Mouse (Mus musculus) bone marrow macrophage, adult 2 months (primary cell): Measurements from ENCODE around the gene Cd93. TPM values are rescaled to one million over a fixed set of nuclear protein-coding genes. Genes with fewer than 3 reads are reported as not detected.

Source experiments
- H3K27ac ChIP-seq: 2 replicates; pipeline ENCODE4 v1.5.1; 2012; ENCODE audit warnings: low read depth, low read length; ENCODE audit not compliant: insufficient read depth
- H3K4me1 ChIP-seq: 2 replicates; pipeline ENCODE4 v1.6.1; 2012; ENCODE audit warnings: low read length; ENCODE audit not compliant: control insufficient read depth, insufficient read depth
- H3K4me3 ChIP-seq: 2 replicates; pipeline ENCODE4 v1.5.1; 2012; ENCODE audit warnings: mild to moderate bottlenecking, low read length, moderate library complexity; ENCODE audit not compliant: insufficient read depth
- CTCF ChIP-seq: IDR thresholded peaks from 2 replicates; pipeline ENCODE4 v1.5.1; 2012; ENCODE audit warnings: low read depth, mild to moderate bottlenecking, low read length, moderate library complexity
- POLR2A ChIP-seq: IDR thresholded peaks from 2 replicates; pipeline ENCODE4 v1.6.1; 2012; ENCODE audit warnings: mild to moderate bottlenecking, low read depth, low read length, borderline replicate concordance
- polyA plus RNA-seq: library from polyadenylated mRNA; stranded (reverse); fragments of >200 nt; gene quantifications from 2 replicates; pipeline ENCODE4 v1.2.4, GENCODE M21; 2012; ENCODE audit not compliant: missing spikeins, insufficient read depth, insufficient read length

Gene Cd93
- polyA plus RNA-seq = 338 and 370 TPM in 2 replicates

- TF ChIP-seq POLR2A (no peak), CTCF (no peak)
- H3K27ac ChIP-seq = peak within 1 kb of the TSS; percentile 92
- H3K4me1 ChIP-seq = peaks cover 37% of the 10 kb centered on the region
- peak within 1 kb of the TSS; percentile 86 for H3K4me3 ChIP-seq
Observed at GRCm38 (mm10) chr2:148443249-148443958, at the start of gene Cd93. Gene Cd93, minus strand, starts transcription at chr2:148443563.

GRCm38 (mm10) chr2:148492108-148492507, 48.7 kb upstream of the Cd93 start:
- Histone ChIP-seq H3K27ac (peak overlapping the region; percentile 93), H3K4me1 (peaks cover 65% of the 10 kb centered on the region), H3K4me3 (no peak overlapping the region)
- no peak for TF ChIP-seq POLR2A
- TF ChIP-seq CTCF = no peak

- Histone ChIP-seq H3K4me3 (no peak overlapping the region), H3K27ac (peak overlapping the region; percentile 99), H3K4me1 (peaks cover 63% of the 10 kb centered on the region)
- no peak for TF ChIP-seq POLR2A
- no peak for TF ChIP-seq CTCF
Observed at GRCm38 (mm10) chr2:148490150-148490549, 46.8 kb upstream of the Cd93 start.

- peak overlapping the region; percentile 99 for H3K27ac ChIP-seq
Observed at GRCm38 (mm10) chr2:148488885-148489284, 45.5 kb upstream of the Cd93 start.

GRCm38 (mm10) chr2:148485576-148485975, 42.2 kb upstream of the Cd93 start:
- Histone ChIP-seq H3K27ac (no peak overlapping the region), H3K4me1 (peaks cover 51% of the 10 kb centered on the region), H3K4me3 (no peak overlapping the region)
- TF ChIP-seq CTCF (no peak), POLR2A (no peak)

More at GRCm38 (mm10) chr2:148488885-148489284, 45.5 kb upstream of the Cd93 start:
- TF ChIP-seq POLR2A (no peak), CTCF (no peak)
- peaks cover 74% of the 10 kb centered on the region for H3K4me1 ChIP-seq
- H3K4me3 ChIP-seq = no peak overlapping the region

GRCm38 (mm10) chr2:148480376-148480775, 37.0 kb upstream of the Cd93 start:
- TF ChIP-seq CTCF (no peak), POLR2A (no peak)
- Histone ChIP-seq H3K27ac (no peak overlapping the region), H3K4me3 (no peak overlapping the region), H3K4me1 (peaks cover 41% of the 10 kb centered on the region)

- Histone ChIP-seq H3K4me1 (peaks cover 33% of the 10 kb centered on the region), H3K4me3 (no peak overlapping the region), H3K27ac (peak overlapping the region; percentile 81)
- TF ChIP-seq CTCF (no peak), POLR2A (no peak)
Observed at GRCm38 (mm10) chr2:148478141-148478701, 34.9 kb upstream of the Cd93 start.

- H3K27ac ChIP-seq = no peak overlapping the region
- no peak overlapping the region for H3K4me3 ChIP-seq
- peaks cover 31% of the 10 kb centered on the region for H3K4me1 ChIP-seq
- TF ChIP-seq CTCF = no peak
- TF ChIP-seq POLR2A = no peak
Observed at GRCm38 (mm10) chr2:148477346-148477745, 34.0 kb upstream of the Cd93 start.

GRCm38 (mm10) chr2:148476576-148476975, 33.2 kb upstream of the Cd93 start:
- Histone ChIP-seq H3K4me1 (peaks cover 31% of the 10 kb centered on the region), H3K27ac (no peak overlapping the region), H3K4me3 (no peak overlapping the region)
- no peak for TF ChIP-seq POLR2A

- TF ChIP-seq CTCF = no peak
- no peak for TF ChIP-seq POLR2A
- H3K27ac ChIP-seq = no peak overlapping the region
- peaks cover 31% of the 10 kb centered on the region for H3K4me1 ChIP-seq
- no peak overlapping the region for H3K4me3 ChIP-seq
Observed at GRCm38 (mm10) chr2:148475879-148476495, 32.6 kb upstream of the Cd93 start.
